Mouse (Mus musculus) ovary, adult 2 months (tissue): Measurements from ENCODE around the gene Best2. TPM values are rescaled to one million over a fixed set of nuclear protein-coding genes. Genes with fewer than 3 reads are reported as not detected.

Experiments used
- polyA plus RNA-seq: library from polyadenylated mRNA; depleted of rRNA; stranded (reverse); fragments of >200 nt; gene quantifications from 2 replicates; pipeline ENCODE4 v1.2.3, GENCODE M21; 2012; rRNA removed

The Best2 gene
- 0.08 and 0.13 TPM in 2 replicates for polyA plus RNA-seq

GRCm38 (mm10) chr8:85014431-85014830 is at the start of gene Best2:
Gene Best2, minus strand, starts transcription at chr8:85014531.

GRCm38 (mm10) chr8:85059879-85060616 is 45.7 kb upstream of the Best2 start, which contains the start of gene Fbxw9:
Gene Fbxw9, plus strand, starts transcription at chr8:85060055.

GRCm38 (mm10) chr8:85036718-85037365 is 22.5 kb upstream of the Best2 start, which contains the start of gene Tnpo2:
Gene Tnpo2, plus strand, starts transcription at chr8:85036915.

GRCm38 (mm10) chr8:85026670-85027515 is 12.6 kb upstream of the Best2 start, which contains the start of gene Trir:
Gene Trir, plus strand, starts transcription at chr8:85026823.

GRCm38 (mm10) chr8:85025098-85025932 is 11.0 kb upstream of the Best2 start, which contains the start of gene Asna1:
Gene Asna1, minus strand, starts transcription at chr8:85025281.

GRCm38 (mm10) chr8:84990349-84990748 is 24.0 kb downstream of the Best2 start, which contains the start of gene Hook2:
Gene Hook2, plus strand, starts transcription at chr8:84990603.

GRCm38 (mm10) chr8:84978248-84978940 is 35.9 kb downstream of the Best2 start, which contains the start of gene Junb:
Gene Junb, minus strand, starts transcription at chr8:84978718.

GRCm38 (mm10) chr8:84969241-84970134 is 44.8 kb downstream of the Best2 start, which contains the start of the genes Gm49661, Prdx2 and Rnaseh2a:
Gene Gm49661, minus strand, starts transcription at chr8:84969433.
Gene Prdx2, plus strand, starts transcription at chr8:84969587.
Gene Rnaseh2a, minus strand, starts transcription at chr8:84969767.

Other genes with a start within 250 kb of the Best2 start
- gene Nfix, start 214.2 kb downstream of the Best2 start, polyA plus RNA-seq: 78.5 and 79.3 TPM in 2 replicates
- 2.2 and 3.9 TPM in 2 replicates for gene Dand5, start 191.7 kb downstream of the Best2 start, polyA plus RNA-seq
- gene Gadd45gip1, start 183.0 kb downstream of the Best2 start, polyA plus RNA-seq: 111 and 172 TPM in 2 replicates
- 67.1 and 86.6 TPM in 2 replicates for gene Rad23a, start 173.9 kb downstream of the Best2 start, polyA plus RNA-seq
- 235 and 272 TPM in 2 replicates for gene Calr, start 167.6 kb downstream of the Best2 start, polyA plus RNA-seq
- gene Farsa, start 157.5 kb downstream of the Best2 start, polyA plus RNA-seq: 62.9 and 83.9 TPM in 2 replicates
- gene Syce2, start 142.4 kb downstream of the Best2 start, polyA plus RNA-seq: 9.6 and 13.0 TPM in 2 replicates
- gene Gcdh, start 120.6 kb downstream of the Best2 start, polyA plus RNA-seq: 119 and 170 TPM in 2 replicates
- 0.68 and 1.3 TPM in 2 replicates for gene Klf1, start 112.6 kb downstream of the Best2 start, polyA plus RNA-seq
- gene Dnase2a, start 106.0 kb downstream of the Best2 start, polyA plus RNA-seq: 14.7 and 22.8 TPM in 2 replicates
- 0.17 and 0.18 TPM in 2 replicates for gene Mast1, start 77.2 kb downstream of the Best2 start, polyA plus RNA-seq
- gene Rtbdn, start 67.5 kb downstream of the Best2 start, polyA plus RNA-seq: 0.12 and 0.22 TPM in 2 replicates
- gene Gm49661, start 45.1 kb downstream of the Best2 start, polyA plus RNA-seq: 3.0 and 4.6 TPM in 2 replicates
- 272 and 313 TPM in 2 replicates for gene Prdx2, start 44.9 kb downstream of the Best2 start, polyA plus RNA-seq
- gene Rnaseh2a, start 44.8 kb downstream of the Best2 start, polyA plus RNA-seq: 71.9 and 104 TPM in 2 replicates
- 88.0 and 111 TPM in 2 replicates for gene Junb, start 35.8 kb downstream of the Best2 start, polyA plus RNA-seq
- gene Hook2, start 23.9 kb downstream of the Best2 start, polyA plus RNA-seq: 12.0 and 13.4 TPM in 2 replicates
- gene Asna1, start 10.8 kb upstream of the Best2 start, polyA plus RNA-seq: 160 and 216 TPM in 2 replicates
- gene Trir, start 12.3 kb upstream of the Best2 start, polyA plus RNA-seq: 134 and 160 TPM in 2 replicates
- 109 and 112 TPM in 2 replicates for gene Tnpo2, start 22.4 kb upstream of the Best2 start, polyA plus RNA-seq
- 90.1 and 104 TPM in 2 replicates for gene Fbxw9, start 45.5 kb upstream of the Best2 start, polyA plus RNA-seq
- gene Gm5741, start 53.5 kb upstream of the Best2 start, polyA plus RNA-seq: 1.8 and 2.4 TPM in 2 replicates
- 76.3 and 84.0 TPM in 2 replicates for gene Dhps, start 57.2 kb upstream of the Best2 start, polyA plus RNA-seq
- gene Wdr83os, start 66.2 kb upstream of the Best2 start, polyA plus RNA-seq: 138 and 173 TPM in 2 replicates
- gene Wdr83, start 66.8 kb upstream of the Best2 start, polyA plus RNA-seq: 36.8 and 41.0 TPM in 2 replicates
- gene Man2b1, start 68.7 kb upstream of the Best2 start, polyA plus RNA-seq: 58.0 and 71.1 TPM in 2 replicates
- 0.41 and 0.56 TPM in 2 replicates for gene Zfp791, start 108.6 kb upstream of the Best2 start, polyA plus RNA-seq
- gene Cks1brt, start 137.4 kb upstream of the Best2 start, polyA plus RNA-seq: not detected in 2 replicates
- gene Olfr371, start 211.5 kb upstream of the Best2 start, polyA plus RNA-seq: not detected in 2 replicates